Mouse (Mus musculus) E14TG2a.4 (cell line): Measurements from ENCODE around the gene Abhd17c.

Experiments used
- CTCF ChIP-seq: conservative IDR thresholded peaks from 2 replicates; pipeline ENCODE4 v1.5.1; 2014; ENCODE audit warnings: low read length
- POU5F1 ChIP-seq: IDR thresholded peaks from 2 replicates; pipeline ENCODE4 v1.6.1; 2014; ENCODE audit warnings: low read length, borderline replicate concordance

DNA sequence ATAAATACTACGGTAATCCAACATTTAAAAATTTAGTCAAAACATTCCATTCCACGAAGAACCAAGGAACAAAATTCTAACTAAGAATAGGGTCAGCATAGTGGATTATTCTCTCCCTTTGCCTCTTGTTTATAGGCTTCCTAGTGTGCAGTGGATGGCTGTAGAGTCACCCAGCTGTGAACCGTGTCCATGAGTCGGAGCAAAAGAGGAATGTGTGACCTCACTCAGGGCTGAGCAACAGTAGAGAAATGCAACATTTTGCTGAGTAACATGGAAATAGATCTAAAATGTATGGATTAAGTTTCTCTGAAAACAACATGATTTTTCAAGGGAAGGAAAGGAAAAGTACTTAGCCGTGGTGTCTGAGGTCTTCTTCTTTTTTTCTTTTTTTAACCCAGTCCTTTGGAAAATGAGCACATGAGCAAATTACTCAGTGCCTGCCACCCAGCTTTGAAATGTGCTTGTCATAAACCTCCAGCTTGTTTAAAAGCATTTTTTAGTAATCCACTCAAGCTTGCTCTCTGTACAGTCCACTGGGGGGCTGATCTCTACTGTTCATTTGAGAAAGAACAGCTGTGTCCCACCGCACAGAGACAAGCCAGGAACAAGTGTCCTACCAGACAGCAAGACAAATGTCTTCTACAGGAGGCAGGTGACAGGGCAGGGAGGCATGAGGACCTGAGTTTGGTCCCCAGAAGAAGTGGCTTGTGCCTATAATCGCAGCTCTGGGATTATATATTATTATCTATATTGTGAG is 74.3 kb downstream of the Abhd17c start:
- TF ChIP-seq CTCF (no peak), POU5F1 (no peak)
